Mouse (Mus musculus) CH12.LX (cell line): ENCODE measurements at regions not wholly inside any gene's neighbourhood (a gene's known extent, or its start where the extent isn't known, plus 50 kb on each side); places are given as distances from the start of the nearest gene placed in this dataset.

Experiments used
- DNase-seq: peaks from one replicate; pipeline ENCODE4 v3.0.0-alpha.2; 2013; ENCODE audit errors: extremely low read depth
- H3K27ac ChIP-seq: 2 replicates; pipeline ENCODE4 v1.5.1; 2012; ENCODE audit warnings: low read depth, mild to moderate bottlenecking, control low read depth, moderate library complexity; ENCODE audit not compliant: insufficient read depth
- H3K27me3 ChIP-seq: replicated peaks from 2 replicates; pipeline ENCODE3; 2012; ENCODE audit warnings: inconsistent platforms
- H3K36me3 ChIP-seq, 2 experiments: replicated peaks in 1 of 2; 2 replicates each; pipeline versions ENCODE3 to v1.6.1; 2012; ENCODE audit warnings: inconsistent platforms in 1 of 2, low read length in 1 of 2, mild to moderate bottlenecking in 1 of 2, mixed read lengths in 1 of 2, moderate library complexity in 1 of 2; ENCODE audit not compliant: control insufficient read depth in 1 of 2, insufficient read depth in 1 of 2
- H3K4me1 ChIP-seq, 2 experiments: 2 replicates each; pipeline ENCODE4 v1.6.1; 2012; ENCODE audit warnings: inconsistent platforms in 1 of 2, moderate library complexity in 1 of 2; ENCODE audit not compliant: insufficient read depth in 2 of 2, control insufficient read depth in 1 of 2
- H3K4me2 ChIP-seq: 2 replicates; pipeline ENCODE4 v1.6.1; 2012; ENCODE audit warnings: low read depth, mild to moderate bottlenecking, control low read depth; ENCODE audit not compliant: poor library complexity, insufficient read depth, severe bottlenecking
- H3K4me3 ChIP-seq, 3 experiments: fragments of 150-350 bp in 1 of 3; sonication (generic) in 1 of 3; replicated peaks in 1 of 3; 2 replicates each; pipeline versions ENCODE3 to v1.5.1; 2011 to 2012; ENCODE audit warnings: low read depth in 2 of 3, low read length in 2 of 3, mild to moderate bottlenecking in 2 of 3, moderate library complexity in 2 of 3, control low read depth in 1 of 3, improper control_type of control experiment in 1 of 3, inconsistent platforms in 1 of 3, mixed read lengths in 1 of 3; ENCODE audit not compliant: poor library complexity in 1 of 3
- H3K79me2 ChIP-seq: replicated peaks from 2 replicates; pipeline ENCODE4 v1.6.1; 2012; ENCODE audit warnings: mild to moderate bottlenecking, moderate library complexity; ENCODE audit not compliant: control insufficient read depth, poor library complexity, insufficient read depth, severe bottlenecking; ENCODE audit errors: extremely low read depth
- H3K9ac ChIP-seq: 2 replicates; pipeline ENCODE4 v1.6.1; 2012; ENCODE audit warnings: low read depth, mild to moderate bottlenecking, control low read depth, moderate library complexity; ENCODE audit not compliant: insufficient read depth
- H3K9me3 ChIP-seq: replicated peaks from 2 replicates; pipeline ENCODE3; 2012; ENCODE audit warnings: low read length, inconsistent platforms, mixed read lengths
- CHD1 ChIP-seq: IDR thresholded peaks from 2 replicates; pipeline ENCODE4 v1.6.1; 2012; ENCODE audit warnings: low read depth, low read length, improper control_type of control experiment, inconsistent platforms
- CHD2 ChIP-seq: IDR thresholded peaks from 2 replicates; pipeline ENCODE4 v1.6.1; 2011; ENCODE audit warnings: low read length, improper control_type of control experiment
- E2F4 ChIP-seq: IDR thresholded peaks from 2 replicates; pipeline ENCODE4 v1.6.1; 2011; ENCODE audit warnings: low read depth, low read length, improper control_type of control experiment; ENCODE audit not compliant: insufficient replicate concordance
- EP300 ChIP-seq: IDR thresholded peaks from 2 replicates; pipeline ENCODE4 v1.6.1; 2011; ENCODE audit warnings: low read length, improper control_type of control experiment
- ETS1 ChIP-seq: conservative IDR thresholded peaks from 2 replicates; pipeline ENCODE4 v1.6.1; 2012; ENCODE audit warnings: low read depth, mild to moderate bottlenecking, inconsistent platforms, low read length, improper control_type of control experiment, moderate library complexity
- GABPA ChIP-seq: IDR thresholded peaks from 2 replicates; pipeline ENCODE4 v1.6.1; 2012; ENCODE audit warnings: low read depth, low read length, improper control_type of control experiment, inconsistent platforms; ENCODE audit not compliant: insufficient replicate concordance
- HCFC1 ChIP-seq: IDR thresholded peaks from 2 replicates; pipeline ENCODE4 v1.6.1; 2012; ENCODE audit warnings: low read depth, mild to moderate bottlenecking, inconsistent platforms, low read length, improper control_type of control experiment
- IRF4 ChIP-seq: IDR thresholded peaks from 2 replicates; pipeline ENCODE4 v1.6.1; 2014; ENCODE audit warnings: low read depth, mild to moderate bottlenecking, inconsistent platforms, low read length, improper control_type of control experiment
- JUN ChIP-seq: IDR thresholded peaks from 2 replicates; pipeline ENCODE4 v1.6.1; 2011; ENCODE audit warnings: low read depth, mild to moderate bottlenecking, low read length, improper control_type of control experiment, moderate library complexity; ENCODE audit not compliant: insufficient read depth
- MAX ChIP-seq: IDR thresholded peaks from 2 replicates; pipeline ENCODE4 v1.6.1; 2011; ENCODE audit warnings: low read length, improper control_type of control experiment
- MAZ ChIP-seq: IDR thresholded peaks from 2 replicates; pipeline ENCODE4 v1.6.1; 2012; ENCODE audit warnings: low read depth, mild to moderate bottlenecking, inconsistent platforms, low read length, improper control_type of control experiment, moderate library complexity
- MEF2A ChIP-seq: IDR thresholded peaks from 2 replicates; pipeline ENCODE4 v1.6.1; 2014; ENCODE audit warnings: low read depth, mild to moderate bottlenecking, inconsistent platforms, low read length, improper control_type of control experiment, borderline replicate concordance
- MXI1 ChIP-seq: IDR thresholded peaks from 2 replicates; pipeline ENCODE4 v1.6.1; 2011; ENCODE audit warnings: mild to moderate bottlenecking, low read depth, low read length, improper control_type of control experiment
- NELFE ChIP-seq: IDR thresholded peaks from 2 replicates; pipeline ENCODE4 v1.6.1; 2011; ENCODE audit warnings: low read depth, low read length, improper control_type of control experiment
- POLR2A ChIP-seq: IDR thresholded peaks from 2 replicates; pipeline ENCODE4 v1.6.1; 2011; ENCODE audit warnings: low read depth, mild to moderate bottlenecking, improper control_type of control experiment, low read length
- SIN3A ChIP-seq: IDR thresholded peaks from 2 replicates; pipeline ENCODE4 v1.6.1; 2012; ENCODE audit warnings: low read length, improper control_type of control experiment, inconsistent platforms
- SMC3 ChIP-seq: IDR thresholded peaks from 2 replicates; pipeline ENCODE4 v1.6.1; 2011; ENCODE audit warnings: low read depth, low read length, improper control_type of control experiment
- TBP ChIP-seq: conservative IDR thresholded peaks from 2 replicates; pipeline ENCODE4 v1.6.1; 2011; ENCODE audit warnings: low read depth, low read length, improper control_type of control experiment
- TCF12 ChIP-seq: IDR thresholded peaks from 2 replicates; pipeline ENCODE4 v1.6.1; 2014; ENCODE audit warnings: low read depth, mild to moderate bottlenecking, inconsistent platforms, low read length, improper control_type of control experiment
- USF1 ChIP-seq: IDR thresholded peaks from 2 replicates; pipeline ENCODE4 v1.6.1; 2014; ENCODE audit warnings: low read depth, mild to moderate bottlenecking, inconsistent platforms, low read length, improper control_type of control experiment
- USF2 ChIP-seq: conservative IDR thresholded peaks from 2 replicates; pipeline ENCODE4 v1.6.1; 2011; ENCODE audit warnings: low read depth, low read length, improper control_type of control experiment
- ZC3H11A ChIP-seq: IDR thresholded peaks from 2 replicates; pipeline ENCODE4 v1.6.1; 2012; ENCODE audit warnings: low read depth, mild to moderate bottlenecking, inconsistent platforms, low read length, improper control_type of control experiment
- ZKSCAN1 ChIP-seq: IDR thresholded peaks from 2 replicates; pipeline ENCODE4 v1.6.1; 2012; ENCODE audit warnings: low read depth, inconsistent platforms, low read length, improper control_type of control experiment, borderline replicate concordance
- ZMIZ1 ChIP-seq: IDR thresholded peaks from 2 replicates; pipeline ENCODE4 v1.6.1; 2012; ENCODE audit warnings: low read depth, mild to moderate bottlenecking, inconsistent platforms, low read length, improper control_type of control experiment
- dilution Hi-C: fragments of 300-500 bp; cut with MboI; formaldehyde crosslinking; loops from 2 replicates; pipeline ENCODE4 v1.14.3; 2020; ENCODE audit warnings: low sequenced_read_pairs; ENCODE audit not compliant: extremely low pct_unique_long_range_greater_than_20kb, extremely low pct_ligation_motif_present
- in situ Hi-C: fragments of 300-500 bp; cut with MboI; formaldehyde crosslinking; loops from 3 replicates; pipeline ENCODE4 v1.14.3; 2019; ENCODE audit warnings: low sequenced_read_pairs, low pct_ligation_motif_present, low pct_unique_long_range_greater_than_20kb, mixed read lengths

GRCm38 (mm10) chr13:107073039-107073620, 51.2 kb upstream of the Kif2a start:
- in situ Hi-C loops (no loop called here), dilution Hi-C loops (no loop called here)
- Histone ChIP-seq H3K27ac (no peak overlapping the region), H3K9me3 (no peaks in the 10 kb centered on the region), H3K4me3 (no peak overlapping the region), H3K79me2 (no peaks in the 10 kb centered on the region), H3K4me1 (no peaks in the 10 kb centered on the region), H3K36me3 (no peaks in the 10 kb centered on the region), H3K4me2 (no peak overlapping the region), H3K9ac (no peak overlapping the region), H3K27me3 (peaks cover 15% of the 10 kb centered on the region)
- DNase-seq: no peak
- no peak for TF ChIP-seq HCFC1
- no peak for TF ChIP-seq SMC3
- no peak for TF ChIP-seq MEF2A
- TF ChIP-seq E2F4: no peak
- no peak for TF ChIP-seq JUN
- TF ChIP-seq ZKSCAN1: no peak
- TF ChIP-seq USF1: no peak
- TF ChIP-seq CHD2: no peak

- H3K79me2 ChIP-seq: no peaks in the 10 kb centered on the region
- no peaks in the 10 kb centered on the region for H3K9me3 ChIP-seq
- H3K27me3 ChIP-seq: peaks cover 10% of the 10 kb centered on the region
- in situ Hi-C loops (no loop called here), dilution Hi-C loops (no loop called here)
- TF ChIP-seq USF2: no peak
- no peak for TF ChIP-seq TBP
- TF ChIP-seq MAX: no peak
- no peak for TF ChIP-seq MXI1
- no peak for TF ChIP-seq IRF4
- TF ChIP-seq CHD1: no peak
- no peak for TF ChIP-seq NELFE
- no peak for TF ChIP-seq TCF12
- no peak for TF ChIP-seq MAZ
- TF ChIP-seq USF1: no peak
- no peak for TF ChIP-seq SIN3A
- no peak for TF ChIP-seq ZMIZ1
- TF ChIP-seq HCFC1: no peak
- no peak for TF ChIP-seq ETS1
- TF ChIP-seq ZKSCAN1: no peak
- no peak for TF ChIP-seq GABPA
- TF ChIP-seq ZC3H11A: no peak
- TF ChIP-seq EP300: no peak
- TF ChIP-seq POLR2A: no peak
- no peak for TF ChIP-seq CHD2
- no peaks in the 10 kb centered on the region for H3K4me1 ChIP-seq
- DNase-seq: no peak
- no peak overlapping the region for H3K4me3 ChIP-seq
- H3K27ac ChIP-seq: no peak overlapping the region
- H3K4me2 ChIP-seq: no peak overlapping the region
- no peak overlapping the region for H3K9ac ChIP-seq
- no peaks in the 10 kb centered on the region for H3K36me3 ChIP-seq
These were observed 50.6 kb upstream of the Kif2a start for GRCm38 (mm10) chr13:107072345-107073038.
